Mouse (Mus musculus) C2C12 (cell line): ENCODE data around the gene Rogdi.

Source experiments
- CTCF ChIP-seq: IDR thresholded peaks from one replicate; pipeline ENCODE4 v1.5.1; 2011; ENCODE audit not compliant: control insufficient read depth, insufficient read depth, insufficient read length
- USF1 ChIP-seq: IDR thresholded peaks from one replicate; pipeline ENCODE4 v1.6.1; 2011; ENCODE audit warnings: low read depth, mild to moderate bottlenecking, control low read depth, moderate library complexity

GRCm38 (mm10) chr16:4963346-4963745 is 50.0 kb downstream of the Rogdi start:
- TF ChIP-seq CTCF (no peak), USF1 (no peak)
